Mouse (Mus musculus) ES-E14 (cell line): ENCODE results near the gene Inpp4b. TPM values are rescaled to one million over a fixed set of nuclear protein-coding genes. Genes with fewer than 3 reads are reported as not detected.

Source experiments
- DNase-seq: peaks from one replicate; pipeline ENCODE4 v3.0.0-alpha.2; 2013; ENCODE audit warnings: low read depth, low spot score
- H3K27ac ChIP-seq: 2 replicates; pipeline ENCODE4 v1.5.1; 2012; ENCODE audit warnings: low read depth, mild to moderate bottlenecking, low read length, moderate library complexity, mixed read lengths; ENCODE audit not compliant: poor library complexity, insufficient read depth, severe bottlenecking
- H3K36me3 ChIP-seq: 2 replicates; pipeline ENCODE4 v1.6.1; 2012; ENCODE audit warnings: mild to moderate bottlenecking, low read length, moderate library complexity, mixed read lengths; ENCODE audit not compliant: control insufficient read depth, poor library complexity, insufficient read depth, severe bottlenecking
- H3K4me1 ChIP-seq, 2 experiments: fragments of 150-350 bp in 1 of 2; sonication (generic) in 1 of 2; 2 replicates each; pipeline ENCODE4 v1.6.1; 2012; ENCODE audit warnings: low read length in 2 of 2, mild to moderate bottlenecking in 1 of 2, mixed read lengths in 1 of 2; ENCODE audit not compliant: control insufficient read depth in 2 of 2, insufficient read depth in 2 of 2, poor library complexity in 1 of 2
- H3K4me3 ChIP-seq, 2 experiments: fragments of 150-350 bp in 1 of 2; sonication (generic) in 1 of 2; 2 replicates each; pipeline ENCODE4 v1.5.1; 2012; ENCODE audit warnings: low read length in 2 of 2, low read depth in 1 of 2, mild to moderate bottlenecking in 1 of 2, mixed read lengths in 1 of 2; ENCODE audit not compliant: insufficient read depth in 1 of 2, poor library complexity in 1 of 2, severe bottlenecking in 1 of 2
- H3K9ac ChIP-seq: 2 replicates; pipeline ENCODE4 v1.6.1; 2012; ENCODE audit warnings: low read depth, mild to moderate bottlenecking, low read length, mixed read lengths; ENCODE audit not compliant: poor library complexity, insufficient read depth, severe bottlenecking
- H3K9me3 ChIP-seq: fragments of 150-350 bp; sonication (generic); 2 replicates; pipeline ENCODE4 v1.6.1; 2012; ENCODE audit warnings: low read depth, mild to moderate bottlenecking, low read length; ENCODE audit not compliant: control insufficient read depth, insufficient read depth
- CHD2 ChIP-seq: IDR thresholded peaks from 2 replicates; pipeline ENCODE4 v1.6.1; 2014; ENCODE audit warnings: mild to moderate bottlenecking, low read depth, low read length, inconsistent platforms
- HCFC1 ChIP-seq: IDR thresholded peaks from 2 replicates; pipeline ENCODE4 v1.6.1; 2012; ENCODE audit warnings: low read length, inconsistent platforms, borderline replicate concordance; ENCODE audit not compliant: insufficient read depth
- MAFK ChIP-seq: IDR thresholded peaks from 2 replicates; pipeline ENCODE4 v1.6.1; 2014; ENCODE audit warnings: mild to moderate bottlenecking, low read depth, low read length, inconsistent platforms; ENCODE audit not compliant: insufficient read depth
- ZC3H11A ChIP-seq: IDR thresholded peaks from 2 replicates; pipeline ENCODE4 v1.6.1; 2012; ENCODE audit warnings: low read depth, mild to moderate bottlenecking, inconsistent platforms, low read length, borderline replicate concordance
- ZNF384 ChIP-seq: IDR thresholded peaks from 2 replicates; pipeline ENCODE4 v1.6.1; 2012; ENCODE audit warnings: low read depth, low read length, inconsistent platforms
- in situ Hi-C, 2 experiments: fragments of 600-800 bp; cut with MboI; formaldehyde crosslinking; loops; one replicate each; pipeline ENCODE4 v1.15.1; 2025; ENCODE audit warnings: low sequenced_read_pairs in 2 of 2, inconsistent platforms in 1 of 2; ENCODE audit not compliant: unreplicated experiment in 2 of 2
- total RNA-seq: library from RNA; depleted of rRNA; stranded (reverse); fragments of 300-350 nt; gene quantifications from 2 replicates; pipeline ENCODE4 v1.2.3, GENCODE M21; 2012

Inpp4b gene
- total RNA-seq, 1 experiment, result 0.98 TPM

- in situ Hi-C loops, result no loop called here
- Histone ChIP-seq H3K27ac (no peak overlapping the region), H3K4me1 (no peaks in the 10 kb centered on the region), H3K9ac (no peak overlapping the region), H3K4me3 (no peak overlapping the region), H3K36me3 (no peaks in the 10 kb centered on the region), H3K9me3 (no peaks in the 10 kb centered on the region)
- DNase-seq, result no peak
- TF ChIP-seq MAFK (no peak), CHD2 (no peak), ZC3H11A (no peak)
These were observed 273.2 kb downstream of the Inpp4b start for GRCm38 (mm10) chr8:81615552-81615951.

GRCm38 (mm10) chr8:81618918-81619317, 276.6 kb downstream of the Inpp4b start:
- H3K4me3 ChIP-seq, result no peak overlapping the region
- H3K9me3 ChIP-seq, result no peaks in the 10 kb centered on the region
- H3K9ac ChIP-seq, result no peak overlapping the region
- in situ Hi-C loops, result no loop called here
- H3K4me1 ChIP-seq, result no peaks in the 10 kb centered on the region
- H3K36me3 ChIP-seq, result no peaks in the 10 kb centered on the region
- H3K27ac ChIP-seq, result no peak overlapping the region
- TF ChIP-seq MAFK (no peak), HCFC1 (no peak), ZNF384 (no peak), CHD2 (no peak), ZC3H11A (no peak)
- DNase-seq, result no peak

- Histone ChIP-seq H3K36me3 (no peaks in the 10 kb centered on the region), H3K4me3 (no peak overlapping the region), H3K9ac (no peak overlapping the region), H3K4me1 (no peaks in the 10 kb centered on the region), H3K27ac (no peak overlapping the region), H3K9me3 (no peaks in the 10 kb centered on the region)
- no peak for TF ChIP-seq CHD2
- no peak for TF ChIP-seq ZNF384
- no peak for TF ChIP-seq HCFC1
- no peak for TF ChIP-seq MAFK
- no peak for TF ChIP-seq ZC3H11A
- DNase-seq, result no peak
- in situ Hi-C loops, result no loop called here
These were observed 292.7 kb downstream of the Inpp4b start for GRCm38 (mm10) chr8:81635015-81635414.

- Histone ChIP-seq H3K36me3 (no peaks in the 10 kb centered on the region), H3K4me1 (no peaks in the 10 kb centered on the region), H3K27ac (no peak overlapping the region), H3K4me3 (no peak overlapping the region), H3K9me3 (no peaks in the 10 kb centered on the region), H3K9ac (no peak overlapping the region)
- in situ Hi-C loops, result no loop called here
- no peak for DNase-seq
- TF ChIP-seq ZNF384 (no peak), MAFK (no peak), CHD2 (no peak), HCFC1 (no peak), ZC3H11A (no peak)
These were observed 293.7 kb downstream of the Inpp4b start for GRCm38 (mm10) chr8:81635912-81636583.

- TF ChIP-seq ZC3H11A (no peak), HCFC1 (no peak), CHD2 (no peak), ZNF384 (no peak), MAFK (no peak)
- no peaks in the 10 kb centered on the region for H3K36me3 ChIP-seq
- in situ Hi-C loops, result no loop called here
- H3K4me1 ChIP-seq, result no peaks in the 10 kb centered on the region
- no peaks in the 10 kb centered on the region for H3K9me3 ChIP-seq
- no peak overlapping the region for H3K4me3 ChIP-seq
- no peak for DNase-seq
- H3K27ac ChIP-seq, result no peak overlapping the region
- H3K9ac ChIP-seq, result no peak overlapping the region
These were observed 296.1 kb downstream of the Inpp4b start for GRCm38 (mm10) chr8:81638478-81638877.
